Mouse (Mus musculus): ENCODE data around the gene Fam131a.
"Not testable (repeated sequence)": the region's sequence is repeated elsewhere in the genome, so short reads cannot be mapped to it uniquely, and the experiment has no call there.

Gene Fam131a

DNA sequence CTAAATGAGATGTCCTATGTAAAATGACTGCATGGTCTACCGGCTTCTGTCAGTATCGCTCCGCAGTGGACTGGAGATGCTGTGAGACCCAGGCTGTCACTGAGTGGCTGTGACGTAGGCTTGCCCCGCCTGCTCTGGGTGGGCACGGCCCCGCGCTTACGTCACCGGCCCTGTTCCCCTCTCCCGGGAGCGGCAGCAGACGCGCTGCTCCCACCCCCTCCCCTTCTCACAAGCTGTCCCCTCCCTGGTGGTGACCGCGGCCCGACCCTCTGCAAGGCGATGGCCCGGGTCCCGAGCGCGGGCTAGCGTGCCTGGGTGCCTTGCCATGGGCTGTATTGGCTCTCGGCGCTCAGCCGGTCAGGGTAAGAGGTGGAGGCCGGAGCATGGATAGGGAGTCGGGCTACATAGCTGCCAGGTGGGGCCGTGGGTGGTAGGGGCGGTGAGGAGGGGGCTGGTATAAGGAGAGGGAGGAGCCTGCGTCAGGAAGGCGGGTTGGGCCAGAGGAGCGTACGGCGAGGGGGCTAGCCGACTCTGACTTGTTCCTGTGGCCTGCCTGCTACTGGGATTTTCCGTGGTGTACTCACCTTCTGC, at the start of gene Fam131a:
Fam131a (plus strand) TSS at position 131 of the 591 bp plus-strand sequence.
- peak; percentile 97 to 98 for DNase-seq (ENCODE audit: low spot score in 2 of 2)

DNA sequence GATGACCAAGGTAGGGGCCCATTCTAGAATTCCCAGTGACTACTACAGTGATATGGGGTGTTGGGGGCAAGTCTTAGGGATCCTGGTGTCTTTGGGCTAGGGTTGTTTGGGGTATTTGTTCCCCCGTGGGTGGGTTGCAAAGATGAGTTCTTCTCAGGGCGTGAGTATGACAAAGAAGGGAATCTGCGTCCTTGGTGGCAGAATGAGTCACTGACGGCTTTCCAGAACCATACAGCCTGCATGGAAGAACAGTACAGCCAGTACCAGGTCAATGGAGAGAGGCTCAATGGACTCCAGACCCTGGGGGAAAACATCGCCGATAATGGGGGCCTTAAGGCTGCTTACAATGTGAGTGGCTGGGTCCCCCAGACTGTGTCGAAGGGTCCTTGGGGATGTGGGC, 49.1 kb upstream of the Fam131a start:
- no peak for DNase-seq (ENCODE audit: low spot score in 2 of 2)

DNA sequence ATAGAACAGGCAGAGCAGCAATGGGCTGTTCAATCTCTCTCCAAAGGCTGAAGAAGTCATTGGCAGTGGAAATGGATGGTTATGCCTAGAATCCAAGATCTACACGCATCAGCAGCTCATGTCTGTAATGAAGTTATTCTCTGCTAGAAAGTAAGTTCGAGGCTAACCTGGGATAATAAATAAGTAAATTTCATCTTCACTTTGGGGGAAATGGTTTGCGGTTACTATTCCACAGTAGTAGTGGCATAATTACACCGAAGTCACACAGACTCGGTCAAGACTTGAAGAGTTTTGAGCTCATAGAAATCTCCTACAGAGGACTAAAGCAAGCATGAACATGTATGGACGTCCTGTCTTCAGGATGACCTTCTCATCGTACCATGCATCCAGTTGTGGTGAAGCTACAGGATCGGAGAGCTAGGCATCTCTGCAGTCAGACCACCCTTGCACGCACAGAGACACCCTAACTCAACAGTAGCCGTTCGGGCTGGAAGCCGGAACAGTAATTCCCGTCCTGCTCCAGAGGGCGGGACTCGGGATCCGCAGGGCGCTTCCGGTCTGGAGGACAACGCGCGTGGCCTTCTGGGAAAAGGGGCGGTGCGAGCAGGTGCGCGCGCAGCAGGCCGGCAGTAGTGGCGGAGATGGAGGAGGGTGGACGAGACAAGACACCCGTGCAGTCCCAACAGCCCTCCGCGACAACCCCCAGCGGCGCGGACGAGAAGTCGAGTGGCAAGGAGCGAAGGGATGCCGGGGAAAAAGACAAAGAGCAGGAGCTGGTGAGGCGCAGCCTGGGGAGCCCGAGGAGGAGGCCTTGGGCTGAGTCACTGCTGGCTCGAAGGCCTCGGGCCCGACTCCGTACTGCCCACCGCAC, 41.7 kb upstream of the Fam131a start, which contains the start of gene Psmd2:
Psmd2 (plus strand) TSS at position 577 of the 871 bp plus-strand sequence.
- DNase-seq (ENCODE audit: low spot score in 2 of 2), result peak; percentile 97 to 98

DNA sequence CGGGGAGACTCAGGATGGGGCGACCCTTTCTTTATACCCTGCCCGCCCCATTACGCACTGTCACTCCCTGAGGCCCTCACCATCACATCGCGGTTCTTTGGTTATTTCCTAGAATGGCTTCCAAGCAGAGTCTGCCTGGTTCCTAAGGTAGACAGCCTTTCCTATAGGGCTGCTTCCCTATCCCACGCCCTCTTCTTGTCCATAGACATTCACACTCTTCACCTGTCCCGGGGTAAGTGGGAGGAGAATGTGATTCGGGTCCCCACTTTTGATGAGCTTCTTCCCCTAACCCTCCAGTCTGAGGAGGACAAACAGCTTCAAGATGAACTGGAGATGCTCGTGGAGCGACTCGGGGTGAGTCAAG, 41.1 kb upstream of the Fam131a start:
- no peak for DNase-seq (ENCODE audit: low spot score in 2 of 2)

DNA sequence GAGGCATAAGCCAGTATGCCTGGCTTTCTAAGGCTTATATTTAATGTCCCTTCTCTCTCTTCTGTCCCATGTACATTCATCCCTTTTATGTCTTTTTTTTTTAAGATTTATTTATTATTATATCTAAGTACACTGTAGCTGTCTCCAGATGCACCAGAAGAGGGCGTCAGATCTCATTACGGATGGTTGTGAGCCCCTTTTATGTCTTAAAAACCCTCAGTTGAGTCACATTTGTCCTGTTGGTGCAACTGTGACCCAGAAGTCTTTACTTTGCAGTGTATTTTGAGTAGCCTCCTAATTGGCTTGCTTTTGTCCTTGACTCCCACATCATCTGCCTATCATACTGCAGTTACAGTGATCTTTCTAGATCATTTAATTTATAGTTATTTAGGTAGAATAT, 39.7 kb upstream of the Fam131a start:
- no peak for DNase-seq (ENCODE audit: low spot score in 2 of 2)

DNA sequence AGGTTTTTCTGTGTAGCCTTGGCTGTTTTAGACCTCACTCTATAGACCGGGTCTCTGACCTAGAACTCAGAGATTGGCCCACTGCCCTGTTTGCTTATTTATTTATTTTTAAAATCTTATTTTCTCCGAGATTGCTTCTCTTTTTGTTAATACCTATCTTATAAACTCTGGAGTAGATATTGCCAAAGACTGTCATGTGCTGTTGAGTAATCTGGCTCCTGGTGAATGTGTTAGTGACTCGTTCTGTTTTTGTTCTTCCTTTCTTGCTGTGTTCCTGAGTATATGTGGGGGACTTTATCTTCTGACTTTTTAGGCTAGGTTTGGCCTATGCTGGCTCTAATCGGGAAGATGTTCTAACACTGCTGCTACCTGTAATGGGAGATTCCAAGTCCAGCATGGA, 35.4 kb upstream of the Fam131a start:
- no peak for DNase-seq (ENCODE audit: low spot score in 2 of 2)

DNA sequence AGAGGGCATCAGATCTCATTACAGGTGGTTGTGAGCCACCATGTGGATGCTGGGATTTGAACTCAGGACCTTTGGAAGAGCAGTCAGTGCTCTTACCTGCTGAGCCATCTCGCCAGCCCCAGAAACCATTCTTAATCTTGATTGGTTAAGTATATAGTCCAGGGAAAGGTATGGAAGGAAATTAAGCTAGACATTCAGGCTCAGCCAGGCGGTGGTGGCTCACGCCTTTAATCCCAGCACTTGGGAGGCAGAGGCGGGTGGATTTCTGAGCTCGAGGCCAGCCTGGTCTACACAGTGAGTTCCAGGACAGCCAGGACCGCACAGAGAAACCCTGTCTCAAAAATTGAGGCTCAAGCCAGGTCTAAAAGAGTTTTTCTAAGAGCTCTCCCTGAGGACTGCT, 25.0 kb upstream of the Fam131a start, which contains the start of gene Eif4g1:
Eif4g1 (plus strand) TSS at position 301 of the 400 bp plus-strand sequence.
- not testable (repeated sequence) for DNase-seq (ENCODE audit: low spot score in 2 of 2)

DNA sequence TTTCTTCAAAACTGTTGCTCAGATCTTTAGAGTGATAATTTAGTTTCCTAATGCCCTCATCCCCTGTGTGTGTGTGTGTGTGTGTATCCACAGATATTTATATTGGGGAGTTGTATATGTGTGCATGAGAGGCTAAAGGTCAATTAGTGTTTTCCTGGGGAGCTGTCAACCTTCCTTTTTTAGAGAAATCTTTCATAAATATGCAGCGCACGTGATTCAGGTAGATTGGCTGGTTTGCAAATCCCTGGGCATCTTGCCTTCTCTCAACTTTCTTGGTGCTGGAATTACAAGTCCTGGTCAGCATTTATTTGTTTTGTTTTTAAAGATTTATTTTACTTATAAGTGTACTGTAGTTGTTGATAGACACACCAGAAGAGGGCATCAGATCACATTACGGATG, 22.8 kb upstream of the Fam131a start:
- no peak for DNase-seq (ENCODE audit: low spot score in 2 of 2)

DNA sequence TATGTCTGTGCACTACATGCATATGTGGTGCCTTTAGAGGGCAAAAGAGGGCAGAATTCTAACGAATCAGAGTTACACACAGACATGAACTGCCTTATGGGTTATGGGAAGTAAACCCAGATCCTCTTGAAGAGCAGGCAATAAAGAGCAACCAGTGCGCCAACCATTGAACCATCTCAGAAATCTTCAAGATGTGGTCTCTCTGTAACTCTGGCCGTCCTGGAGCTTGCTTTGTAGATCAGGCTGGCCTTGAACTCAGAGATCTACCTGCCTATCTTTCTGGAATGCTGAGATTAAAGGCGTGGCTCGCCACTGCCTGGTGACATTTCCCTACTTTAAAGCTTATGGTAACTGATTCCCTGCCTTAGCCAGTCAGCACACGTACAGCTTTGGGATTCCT, 21.2 kb upstream of the Fam131a start:
- DNase-seq (ENCODE audit: low spot score in 2 of 2), result no peak

DNA sequence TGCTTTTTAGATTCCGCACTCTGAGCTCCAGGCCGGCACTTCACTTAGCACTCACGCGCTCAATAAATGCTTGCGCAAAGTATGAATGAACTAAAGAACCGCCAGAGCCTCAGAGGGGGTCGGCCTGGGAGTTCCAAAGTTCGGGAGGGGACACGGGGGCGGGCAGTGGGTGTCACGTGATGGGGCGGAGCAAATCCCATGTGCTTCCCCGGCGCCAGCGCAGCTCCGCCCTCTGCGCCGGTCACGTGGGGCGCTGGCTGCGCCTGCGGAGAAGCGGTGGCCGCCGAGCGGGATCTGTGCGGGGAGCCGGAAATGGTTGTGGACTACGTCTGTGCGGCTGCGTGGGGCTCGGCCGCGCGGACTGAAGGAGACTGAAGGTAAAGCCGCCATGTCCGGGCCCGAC, 20.5 kb upstream of the Fam131a start:
- peak; percentile 98 for DNase-seq (ENCODE audit: low spot score in 2 of 2)

DNA sequence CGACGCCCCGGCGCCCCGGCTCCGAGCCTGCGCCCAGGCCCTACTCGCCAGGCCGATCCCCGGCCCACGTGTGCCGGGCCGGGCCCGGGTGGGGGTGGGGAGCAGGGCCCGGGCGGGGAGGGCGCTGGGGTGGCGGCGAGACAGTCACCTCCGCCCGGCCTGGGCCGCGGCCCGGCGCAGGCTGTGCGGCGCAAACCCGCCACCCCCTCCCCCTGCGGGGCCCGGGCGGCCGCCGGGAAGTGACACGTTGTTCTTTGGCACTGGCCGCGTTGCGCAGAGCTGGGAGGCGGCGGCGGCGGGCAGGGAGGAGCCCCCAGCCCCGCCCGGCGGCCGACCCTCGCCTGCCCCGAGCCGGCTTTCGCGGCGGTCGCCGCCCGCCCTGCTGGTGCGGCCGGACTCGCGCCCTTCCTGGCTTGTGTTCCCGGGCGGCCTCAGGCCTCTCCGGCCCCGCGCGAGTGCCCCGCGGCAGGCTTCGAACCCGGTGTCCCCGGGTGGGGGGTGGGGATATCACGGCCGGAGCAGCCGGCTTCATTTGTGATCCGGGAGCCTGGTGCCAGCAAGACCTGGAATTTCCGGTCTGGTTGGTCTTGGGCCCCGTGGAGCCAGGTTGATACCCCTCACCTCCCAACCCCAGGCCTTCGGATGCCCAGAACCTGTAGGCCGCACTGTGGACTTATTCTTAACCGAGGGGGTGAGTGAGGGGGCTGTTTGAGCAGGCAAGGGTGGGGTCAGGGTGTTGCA, 19.9 kb upstream of the Fam131a start:
- peak; percentile 61 to 62 for DNase-seq (ENCODE audit: low spot score in 2 of 2)

DNA sequence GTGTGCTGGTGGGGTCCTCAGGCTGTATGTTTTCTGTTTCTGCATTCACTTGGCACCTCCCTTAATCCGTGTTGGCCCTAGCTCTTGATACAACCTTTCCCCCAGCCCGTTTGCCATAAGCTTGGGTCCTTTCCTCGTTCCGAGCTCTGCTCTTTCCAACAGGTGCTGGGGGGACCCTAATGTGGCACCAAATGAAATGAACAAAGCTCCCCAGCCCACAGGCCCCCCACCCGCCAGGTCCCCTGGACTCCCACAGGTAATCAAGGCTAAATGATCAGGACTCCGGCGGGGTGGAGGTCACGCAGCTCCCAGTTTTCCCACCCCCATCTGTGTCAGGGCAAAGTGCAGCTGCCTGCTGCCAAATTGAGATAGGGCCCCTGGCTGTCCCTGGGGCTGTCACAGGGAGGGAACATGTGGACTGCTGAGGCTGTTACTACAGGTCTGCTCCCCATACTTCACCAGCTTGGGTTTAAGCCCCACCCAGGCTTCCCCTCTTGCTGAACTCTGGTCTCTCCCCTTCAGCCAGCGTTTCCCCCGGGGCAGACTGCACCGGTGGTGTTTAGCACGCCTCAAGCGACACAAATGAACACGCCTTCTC, 19.2 kb upstream of the Fam131a start:
- no peak for DNase-seq (ENCODE audit: low spot score in 2 of 2)

DNA sequence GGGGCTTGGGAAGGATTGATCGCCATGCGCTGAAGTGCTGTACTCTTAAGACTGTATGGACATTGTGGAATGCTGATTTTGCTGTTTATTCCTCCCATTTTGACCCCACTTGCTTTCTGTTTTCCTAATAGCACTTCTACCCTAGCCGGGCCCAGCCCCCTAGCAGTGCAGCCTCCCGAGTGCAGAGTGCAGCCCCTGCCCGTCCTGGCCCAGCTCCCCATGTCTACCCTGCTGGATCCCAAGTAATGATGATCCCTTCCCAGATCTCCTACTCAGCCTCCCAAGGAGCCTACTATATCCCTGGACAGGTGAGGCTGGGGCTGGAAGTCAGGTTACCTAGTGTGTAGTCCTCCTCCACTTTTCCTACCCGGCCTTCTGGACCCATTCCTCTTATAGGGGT, 17.8 kb upstream of the Fam131a start:
- DNase-seq (ENCODE audit: low spot score in 2 of 2), result no peak

DNA sequence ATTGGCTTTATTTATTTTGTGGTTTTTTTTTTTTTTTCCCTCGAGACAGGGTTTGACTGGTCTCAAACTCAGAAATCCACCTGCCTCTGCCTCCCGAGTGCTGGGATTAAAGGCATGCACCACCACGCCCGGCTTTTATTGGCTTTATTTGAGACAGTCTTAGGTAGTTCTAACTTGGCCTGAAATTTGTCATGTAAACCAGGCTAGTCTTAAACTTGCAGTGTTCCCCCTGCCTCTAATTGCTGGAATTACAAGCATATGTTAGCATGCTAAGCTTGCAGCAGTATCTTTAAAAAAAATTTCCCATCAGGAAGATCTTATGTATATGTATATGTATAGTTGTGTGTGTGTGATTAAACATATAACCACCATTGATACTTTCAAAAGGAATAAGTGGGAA, 16.3 kb upstream of the Fam131a start:
- no peak for DNase-seq (ENCODE audit: low spot score in 2 of 2)

DNA sequence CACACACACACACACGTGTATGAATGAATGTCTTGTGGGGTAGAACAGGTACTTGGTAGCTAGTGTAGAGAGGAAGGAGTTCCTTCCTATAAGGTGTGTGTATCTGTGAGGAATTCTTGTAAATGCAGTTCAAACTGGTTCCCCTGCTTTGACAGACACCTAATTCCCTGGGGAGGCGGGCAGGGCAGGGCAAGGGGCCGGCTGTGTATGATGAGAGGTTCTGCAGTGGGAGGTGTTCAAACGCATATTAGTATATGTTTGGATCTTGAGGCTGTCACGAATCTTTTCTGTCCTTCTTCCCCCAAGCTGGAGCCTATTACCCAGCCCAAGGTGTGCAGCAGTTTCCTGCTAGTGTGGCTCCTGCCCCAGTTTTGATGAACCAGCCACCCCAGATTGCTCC, 15.7 kb upstream of the Fam131a start:
- DNase-seq (ENCODE audit: low spot score in 2 of 2), result no peak

DNA sequence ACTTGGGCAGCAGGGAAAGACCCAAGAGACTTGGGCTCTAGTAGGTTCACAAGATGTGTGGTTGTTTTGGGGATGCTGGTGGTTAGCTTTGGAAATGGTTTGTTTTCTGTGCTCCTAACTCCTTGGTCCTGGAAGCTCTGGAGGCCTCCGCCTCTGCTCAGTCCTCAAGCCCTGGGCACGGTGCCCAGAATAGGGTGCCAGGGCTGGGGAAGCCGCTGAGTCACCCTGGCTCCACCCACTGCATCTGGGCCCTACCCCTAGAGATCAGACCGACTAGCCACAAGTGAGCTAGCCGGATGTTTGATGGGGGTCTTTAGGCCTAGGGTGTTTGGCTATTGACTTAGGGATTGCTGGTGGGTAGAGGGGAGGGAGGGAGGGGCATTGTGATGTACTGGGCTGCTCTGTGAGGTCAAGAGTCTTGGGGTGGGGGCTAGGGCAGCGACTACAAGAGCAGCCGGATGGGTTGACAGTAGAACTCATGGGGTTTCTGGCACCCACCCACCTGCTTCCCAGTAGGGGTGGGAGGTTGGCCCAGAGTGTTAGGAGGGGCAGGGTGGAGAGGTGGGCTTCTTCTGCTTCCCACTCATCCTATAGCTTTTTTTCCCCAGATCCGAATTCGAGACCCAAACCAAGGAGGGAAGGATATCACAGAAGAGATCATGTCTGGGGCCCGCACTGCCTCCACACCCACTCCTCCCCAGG, 14.9 kb upstream of the Fam131a start:
- DNase-seq (ENCODE audit: low spot score in 2 of 2), result peak; percentile 70 to 74

DNA sequence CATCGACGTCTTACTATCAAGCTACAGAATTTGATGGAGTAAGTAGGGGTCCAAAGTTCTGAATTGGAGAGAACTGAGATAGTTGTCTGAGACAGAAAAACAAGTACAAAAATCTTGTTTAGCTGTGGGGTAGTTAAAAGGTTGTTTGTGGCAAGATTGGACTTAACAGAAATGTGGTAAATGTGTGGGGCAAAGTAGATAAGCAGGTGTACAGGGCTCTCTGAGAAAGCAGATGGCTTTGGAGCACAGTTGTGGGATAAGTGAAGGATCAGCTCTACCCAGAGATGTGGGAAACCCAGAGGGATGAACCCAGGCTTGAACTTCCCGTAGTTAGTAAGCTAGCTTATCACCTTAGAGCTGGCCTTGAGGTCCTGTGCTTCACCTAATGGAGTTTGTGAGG, 2.3 kb upstream of the Fam131a start:
- DNase-seq (ENCODE audit: low spot score in 2 of 2), result no peak

DNA sequence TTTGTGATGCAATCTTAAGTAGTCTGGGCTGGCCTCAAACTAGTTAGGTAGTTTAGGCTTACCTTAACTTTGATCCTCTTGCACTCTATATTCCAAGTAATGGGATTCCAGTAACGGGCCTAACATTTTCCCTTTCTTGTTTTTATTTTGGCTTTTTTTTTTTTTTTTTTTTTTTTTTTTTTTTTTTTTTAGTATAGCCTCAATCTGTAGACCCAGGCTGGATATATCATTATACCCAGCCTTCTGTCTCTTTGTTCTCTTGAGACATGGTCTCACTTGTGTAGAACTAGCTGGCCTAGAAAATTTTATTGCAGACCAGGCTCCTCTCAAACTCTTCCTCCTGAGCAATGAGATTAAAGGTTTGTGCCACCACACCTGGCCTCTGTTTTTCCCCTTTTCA, 1.4 kb upstream of the Fam131a start:
- DNase-seq (ENCODE audit: low spot score in 2 of 2), result no peak

DNA sequence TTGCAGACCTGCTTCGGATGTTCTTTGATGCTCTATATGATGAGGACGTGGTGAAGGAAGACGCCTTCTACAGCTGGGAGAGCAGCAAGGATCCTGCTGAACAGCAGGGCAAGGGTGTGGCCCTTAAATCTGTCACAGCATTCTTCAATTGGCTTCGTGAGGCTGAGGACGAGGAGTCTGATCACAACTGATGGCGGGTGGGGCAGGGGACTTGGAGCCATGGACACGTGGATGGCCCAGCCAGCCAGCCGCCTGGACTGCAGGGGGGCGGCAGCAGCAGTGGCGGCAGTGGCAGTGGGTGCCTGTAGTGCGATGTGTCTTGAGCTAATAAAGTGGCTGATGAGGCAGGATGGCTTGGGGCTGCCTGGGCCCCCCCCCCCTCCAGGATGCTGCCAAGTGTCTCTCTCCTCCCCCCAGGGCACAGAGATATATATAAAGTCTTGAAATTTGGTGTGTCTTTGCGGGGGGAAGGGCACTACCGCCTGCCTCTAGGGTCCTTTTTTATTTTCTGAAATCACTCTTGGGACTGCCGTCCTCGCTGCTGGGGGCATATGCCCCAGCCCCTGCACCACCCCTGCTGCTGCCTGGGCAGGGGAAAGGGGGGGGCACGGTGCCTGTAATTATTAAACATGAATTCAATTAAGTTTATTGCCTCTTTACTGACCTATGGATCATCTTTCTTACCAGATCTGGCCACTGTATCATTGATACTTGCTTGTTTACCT, 638 bp upstream of the Fam131a start:
- DNase-seq (ENCODE audit: low spot score in 2 of 2), result peak in 1 of 2 experiments; percentile 53

DNA sequence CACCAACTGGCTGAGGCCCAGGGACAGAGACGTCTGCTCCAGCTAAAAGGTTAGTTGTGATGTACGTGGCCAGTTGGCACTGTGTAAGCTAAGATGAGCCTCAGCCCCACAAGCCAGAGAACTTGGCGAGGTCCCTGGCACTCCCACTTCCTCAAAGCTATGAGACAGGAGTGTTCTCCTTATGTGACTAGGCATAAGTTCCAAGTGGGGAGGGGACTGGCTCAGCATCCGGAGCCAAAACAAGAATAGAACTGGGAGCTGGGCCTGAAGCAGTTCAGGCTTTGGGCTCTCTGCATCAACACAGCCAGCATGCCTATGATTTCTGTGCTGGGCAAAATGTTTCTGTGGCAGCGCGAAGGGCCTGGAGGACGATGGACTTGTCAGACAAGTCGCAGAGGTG, 1.7 kb downstream of the Fam131a start:
- peak; percentile 86 to 92 for DNase-seq (ENCODE audit: low spot score in 2 of 2)

Data from right cerebral cortex, postnatal 10 days (tissue).